Mouse (Mus musculus): ENCODE results near the gene Pcare. TPM values are rescaled to one million over a fixed set of nuclear protein-coding genes. Genes with fewer than 3 reads are reported as not detected.

The Pcare gene
- polyA plus RNA-seq, 1 experiment from 2014 or later = not detected

GRCm38 (mm10) chr17:71782699-71783365 is 30.1 kb upstream of the Pcare start:
- H3K4me2 ChIP-seq (replicated peaks; ENCODE audit: low read depth) = peak overlapping the region; percentile 62
- H3K4me3 ChIP-seq (ENCODE audit: low read depth, low read length) = peak overlapping the region; percentile 44
- no peak for ATAC-seq
- peaks cover 21% of the 10 kb centered on the region for H3K27me3 ChIP-seq (replicated peaks; ENCODE audit: control insufficient read depth, insufficient read depth, low read length)
- no peak overlapping the region for H3K9ac ChIP-seq (ENCODE audit: low read depth, low read length)
- WGBS = under 1% methylated on average over 44 of the region's 59 CpGs
- no peaks in the 10 kb centered on the region for H3K36me3 ChIP-seq (ENCODE audit: control insufficient read depth, insufficient read depth)
- no peaks in the 10 kb centered on the region for H3K9me3 ChIP-seq (ENCODE audit: control insufficient read depth)
- no peak for TF ChIP-seq CTCF (IDR thresholded peaks at IDR 0.05; ENCODE audit: low read depth)
- H3K4me1 ChIP-seq (replicated peaks; ENCODE audit: control insufficient read depth, insufficient read depth, low read length) = no peaks in the 10 kb centered on the region
- H3K27ac ChIP-seq (ENCODE audit: low read depth, low read length) = no peak overlapping the region

GRCm38 (mm10) chr17:71782242-71782698 is 29.6 kb upstream of the Pcare start:
- H3K4me3 ChIP-seq (ENCODE audit: low read depth, low read length) = peak overlapping the region; percentile 44
- no peak overlapping the region for H3K9ac ChIP-seq (ENCODE audit: low read depth, low read length)
- H3K27ac ChIP-seq (ENCODE audit: low read depth, low read length) = no peak overlapping the region
- peak overlapping the region; percentile 62 for H3K4me2 ChIP-seq (replicated peaks; ENCODE audit: low read depth)
- peak; percentile 17; the same call in 1 of the 2 replicates for TF ChIP-seq CTCF (IDR thresholded peaks at IDR 0.05; ENCODE audit: low read depth)
- no peaks in the 10 kb centered on the region for H3K36me3 ChIP-seq (ENCODE audit: control insufficient read depth, insufficient read depth)
- H3K9me3 ChIP-seq (ENCODE audit: control insufficient read depth) = no peaks in the 10 kb centered on the region
- WGBS = under 1% methylated on average over 29 of the region's 29 CpGs
- peaks cover 21% of the 10 kb centered on the region for H3K27me3 ChIP-seq (replicated peaks; ENCODE audit: control insufficient read depth, insufficient read depth, low read length)
- H3K4me1 ChIP-seq (replicated peaks; ENCODE audit: control insufficient read depth, insufficient read depth, low read length) = no peaks in the 10 kb centered on the region
- no peak for ATAC-seq

GRCm38 (mm10) chr17:71780945-71781344 is 28.3 kb upstream of the Pcare start:
- H3K9ac ChIP-seq (ENCODE audit: low read depth, low read length) = no peak overlapping the region
- TF ChIP-seq CTCF (IDR thresholded peaks at IDR 0.05; ENCODE audit: low read depth) = no peak
- H3K27ac ChIP-seq (ENCODE audit: low read depth, low read length) = no peak overlapping the region
- no peaks in the 10 kb centered on the region for H3K36me3 ChIP-seq (ENCODE audit: control insufficient read depth, insufficient read depth)
- H3K4me1 ChIP-seq (replicated peaks; ENCODE audit: control insufficient read depth, insufficient read depth, low read length) = no peaks in the 10 kb centered on the region
- WGBS = 77% methylated on average over 4 of the region's 4 CpGs
- peaks cover 21% of the 10 kb centered on the region for H3K27me3 ChIP-seq (replicated peaks; ENCODE audit: control insufficient read depth, insufficient read depth, low read length)
- H3K4me2 ChIP-seq (replicated peaks; ENCODE audit: low read depth) = no peak overlapping the region
- H3K4me3 ChIP-seq (ENCODE audit: low read depth, low read length) = no peak overlapping the region
- H3K9me3 ChIP-seq (ENCODE audit: control insufficient read depth) = no peaks in the 10 kb centered on the region
- no peak for ATAC-seq

GRCm38 (mm10) chr17:71780490-71780889 is 27.8 kb upstream of the Pcare start:
- H3K9me3 ChIP-seq (ENCODE audit: control insufficient read depth) = no peaks in the 10 kb centered on the region
- ATAC-seq = no peak
- H3K27ac ChIP-seq (ENCODE audit: low read depth, low read length) = no peak overlapping the region
- H3K36me3 ChIP-seq (ENCODE audit: control insufficient read depth, insufficient read depth) = no peaks in the 10 kb centered on the region
- no peak overlapping the region for H3K4me2 ChIP-seq (replicated peaks; ENCODE audit: low read depth)
- 80% methylated on average over 2 of the region's 2 CpGs for WGBS
- no peak for TF ChIP-seq CTCF (IDR thresholded peaks at IDR 0.05; ENCODE audit: low read depth)
- H3K9ac ChIP-seq (ENCODE audit: low read depth, low read length) = no peak overlapping the region
- no peak overlapping the region for H3K4me3 ChIP-seq (ENCODE audit: low read depth, low read length)
- H3K27me3 ChIP-seq (replicated peaks; ENCODE audit: control insufficient read depth, insufficient read depth, low read length) = peaks cover 21% of the 10 kb centered on the region
- H3K4me1 ChIP-seq (replicated peaks; ENCODE audit: control insufficient read depth, insufficient read depth, low read length) = no peaks in the 10 kb centered on the region

GRCm38 (mm10) chr17:71778696-71779095 is 26.0 kb upstream of the Pcare start:
- H3K4me2 ChIP-seq (replicated peaks; ENCODE audit: low read depth) = no peak overlapping the region
- WGBS = 77% methylated on average over 3 of the region's 3 CpGs
- no peak overlapping the region for H3K27ac ChIP-seq (ENCODE audit: low read depth, low read length)

GRCm38 (mm10) chr17:71775279-71775678 is 22.6 kb upstream of the Pcare start:
- Histone ChIP-seq H3K4me1 (replicated peaks; ENCODE audit: control insufficient read depth, insufficient read depth, low read length) (no peaks in the 10 kb centered on the region), H3K4me2 (replicated peaks; ENCODE audit: low read depth) (no peak overlapping the region), H3K36me3 (ENCODE audit: control insufficient read depth, insufficient read depth) (no peaks in the 10 kb centered on the region), H3K9me3 (ENCODE audit: control insufficient read depth) (no peaks in the 10 kb centered on the region), H3K9ac (ENCODE audit: low read depth, low read length) (no peak overlapping the region), H3K4me3 (ENCODE audit: low read depth, low read length) (no peak overlapping the region), H3K27ac (ENCODE audit: low read depth, low read length) (no peak overlapping the region), H3K27me3 (replicated peaks; ENCODE audit: control insufficient read depth, insufficient read depth, low read length) (no peaks in the 10 kb centered on the region)
- WGBS = 74% methylated on average over 4 of the region's 4 CpGs
- no peak for ATAC-seq
- TF ChIP-seq CTCF (IDR thresholded peaks at IDR 0.05; ENCODE audit: low read depth) = no peak

More at GRCm38 (mm10) chr17:71778696-71779095, 26.0 kb upstream of the Pcare start:
- Histone ChIP-seq H3K9me3 (ENCODE audit: control insufficient read depth) (no peaks in the 10 kb centered on the region), H3K27me3 (replicated peaks; ENCODE audit: control insufficient read depth, insufficient read depth, low read length) (peaks cover 18% of the 10 kb centered on the region), H3K4me1 (replicated peaks; ENCODE audit: control insufficient read depth, insufficient read depth, low read length) (no peaks in the 10 kb centered on the region), H3K36me3 (ENCODE audit: control insufficient read depth, insufficient read depth) (no peaks in the 10 kb centered on the region), H3K4me3 (ENCODE audit: low read depth, low read length) (no peak overlapping the region), H3K9ac (ENCODE audit: low read depth, low read length) (no peak overlapping the region)
- peak; percentile 29 for TF ChIP-seq CTCF (IDR thresholded peaks at IDR 0.05; ENCODE audit: low read depth)
- ATAC-seq = no peak

All from intestine, postnatal 0 days (tissue).